In genomic region chr11:88849284-88849683, GRCm38 (mm10) we compare ENCODE assay signal across 9 mouse cellular contexts. TPM values are rescaled to one million over a fixed set of nuclear protein-coding genes. Genes with fewer than 3 reads are reported as not detected.
DNase-seq lines count a peak whose midpoint lies in the region; ATAC-seq and TF ChIP-seq lines count a peak whose summit lies in the region.
"Had no signal": no experiment of that assay in that cellular context is flagged by ENCODE, and none has a peak within 500 bp of the region (broad histone marks: within the 10 kb centered on the region; RNA-seq: fewer than 3 reads in every experiment).

No protein-coding gene starts in this region.

- H3K4me3 ChIP-seq in hindbrain, embryonic 12.5 days = no peak overlapping the region
- no peak overlapping the region for H3K4me3 ChIP-seq in hindbrain, embryonic 16.5 days (ENCODE audit: low read length)
- peak overlapping the region; percentile 27 for H3K4me3 ChIP-seq in heart, adult 2 months
- no peak overlapping the region for H3K4me3 ChIP-seq in kidney, embryonic 16.5 days (ENCODE audit: low read length)
- H3K4me3 ChIP-seq: megakaryocyte, embryonic 14.5 days had no signal

- H3K79me2 ChIP-seq in heart, adult 2 months (replicated peaks; ENCODE audit: control insufficient read depth, insufficient read depth, low read length) = peaks cover 1% of the 10 kb centered on the region; the same call in 1 of the 2 replicates

- intact Hi-C loops in heart, adult 2 months (cut with DNase I) = loop anchor here (1.0 to 5.0 kb wide), 4 partner anchors 14 to 106 kb away; partner anchors contain the start of gene Scpep1

- peaks cover 27% of the 10 kb centered on the region for H3K4me1 ChIP-seq in hindbrain, embryonic 12.5 days
- H3K4me1 ChIP-seq in hindbrain, embryonic 16.5 days (ENCODE audit: control insufficient read depth, insufficient read depth, low read depth, low read length) = peaks cover 10% of the 10 kb centered on the region
- H3K4me1 ChIP-seq in heart, adult 2 months (ENCODE audit: control insufficient read depth, insufficient read depth, low read length) = peaks cover 19% of the 10 kb centered on the region
- H3K4me1 ChIP-seq in kidney, embryonic 16.5 days (ENCODE audit: insufficient read depth, low read length) = peaks cover 30% of the 10 kb centered on the region

- no peaks in the 10 kb centered on the region for H3K27me3 ChIP-seq in hindbrain, embryonic 12.5 days
- H3K27me3 ChIP-seq in hindbrain, embryonic 16.5 days (replicated peaks; ENCODE audit: control insufficient read depth, insufficient read depth, low read length) = no peaks in the 10 kb centered on the region
- H3K27me3 ChIP-seq in heart, adult 2 months (ENCODE audit: control insufficient read depth, insufficient read depth, low read length) = no peaks in the 10 kb centered on the region
- H3K27me3 ChIP-seq in kidney, embryonic 16.5 days (ENCODE audit: insufficient read depth, low read length) = no peaks in the 10 kb centered on the region
- H3K27me3 ChIP-seq: megakaryocyte, embryonic 14.5 days had no signal

- H3K9me3 ChIP-seq in hindbrain, embryonic 12.5 days (replicated peaks) = no peaks in the 10 kb centered on the region
- no peaks in the 10 kb centered on the region for H3K9me3 ChIP-seq in hindbrain, embryonic 16.5 days (ENCODE audit: control insufficient read depth, low read length)
- no peaks in the 10 kb centered on the region for H3K9me3 ChIP-seq in kidney, embryonic 16.5 days (ENCODE audit: low read length)
- H3K9me3 ChIP-seq: megakaryocyte, embryonic 14.5 days had no signal

- TF ChIP-seq POLR2A in heart, adult 2 months (IDR thresholded peaks at IDR 0.05; ENCODE audit: insufficient read depth, low read depth, low read length) = peak; percentile 52; the same call in 1 of the 2 replicates

- TF ChIP-seq EP300 in heart, adult 2 months (IDR thresholded peaks at IDR 0.05; ENCODE audit: insufficient read depth, low read depth, low read length) = peak; percentile 93

- ATAC-seq in hindbrain, embryonic 12.5 days (ENCODE audit: low FRiP score) = no peak
- ATAC-seq in hindbrain, embryonic 16.5 days = no peak
- no peak for ATAC-seq in kidney, embryonic 16.5 days (ENCODE audit: low FRiP score, low TSS enrichment)
- ATAC-seq in CD4-positive, CD25-positive, alpha-beta regulatory T cell, adult 4 months = no peak

- H3K4me2 ChIP-seq in hindbrain, embryonic 12.5 days (replicated peaks) = no peak overlapping the region
- no peak overlapping the region for H3K4me2 ChIP-seq in hindbrain, embryonic 16.5 days (ENCODE audit: low read length)
- H3K4me2 ChIP-seq in kidney, embryonic 16.5 days (replicated peaks; ENCODE audit: low read depth, low read length) = no peak overlapping the region

- H3K9ac ChIP-seq in hindbrain, embryonic 12.5 days = 0 out of 2 replicates have a peak overlapping the region, but pooled peaks have one; percentile 18
- no peak overlapping the region for H3K9ac ChIP-seq in hindbrain, embryonic 16.5 days (ENCODE audit: low read depth, low read length)
- H3K9ac ChIP-seq in heart, adult 2 months (ENCODE audit: low read depth, low read length) = peak overlapping the region; percentile 17
- 0 out of 2 replicates have a peak overlapping the region, but pooled peaks have one; percentile 35 for H3K9ac ChIP-seq in kidney, embryonic 16.5 days (replicated peaks; ENCODE audit: low read length)

- DNase-seq in cerebellum, adult 18-20 months = peak; percentile 64 to 69
- DNase-seq in heart, adult 2 months = peak; percentile 79 to 87
- DNase-seq in lung, postnatal 10 days = peak; percentile 57
- DNase-seq in embryo, embryonic 10.5 days (ENCODE audit: low spot score) = no peak

- peaks cover 15% of the 10 kb centered on the region for H3K36me3 ChIP-seq in hindbrain, embryonic 12.5 days
- peaks cover 13% of the 10 kb centered on the region for H3K36me3 ChIP-seq in hindbrain, embryonic 16.5 days (ENCODE audit: control insufficient read depth, insufficient read depth, low read length)
- peaks cover 9% of the 10 kb centered on the region for H3K36me3 ChIP-seq in heart, adult 2 months (ENCODE audit: control insufficient read depth, insufficient read depth, low read length)
- peaks cover 14% of the 10 kb centered on the region for H3K36me3 ChIP-seq in kidney, embryonic 16.5 days (ENCODE audit: insufficient read depth, low read length)

- 78% methylated on average over 8 of the region's 8 CpGs for WGBS in hindbrain, embryonic 12.5 days
- 55% methylated on average over 8 of the region's 8 CpGs for WGBS in hindbrain, embryonic 16.5 days
- 15% methylated on average over 8 of the region's 8 CpGs for WGBS in heart, adult 2 months
- WGBS in kidney, embryonic 16.5 days = 68% methylated on average over 8 of the region's 8 CpGs

- no peak overlapping the region for H3K27ac ChIP-seq in hindbrain, embryonic 12.5 days
- H3K27ac ChIP-seq in hindbrain, embryonic 16.5 days (ENCODE audit: low read depth, low read length) = no peak overlapping the region
- H3K27ac ChIP-seq in heart, adult 2 months = peak overlapping the region; percentile 89
- H3K27ac ChIP-seq in kidney, embryonic 16.5 days (ENCODE audit: low read length) = peak overlapping the region; percentile 5; the same call in 1 of the 2 replicates

- no peak for TF ChIP-seq CTCF in heart, adult 2 months (IDR thresholded peaks at IDR 0.05)

RNA-seq across cellular contexts. Expression of gene Akap1, which starts 15.1 kb away (rescaled TPM):
- polyA plus RNA-seq in hindbrain, embryonic 12.5 days (2016; fragmentation: Nextera tagmentation; extraction: Ambion mirVana) = 21.8 and 22.3 TPM in 2 replicates
- 28.5 and 33.2 TPM in 2 replicates for polyA plus RNA-seq in hindbrain, embryonic 16.5 days (2015; fragmentation: Nextera tagmentation; extraction: Ambion mirVana)
- 100 to 1,000 TPM; 140 to 141 TPM for total RNA-seq in heart, adult 2 months (2021)
- polyA plus RNA-seq in heart, adult 2 months (2012; rRNA removed) = 125 and 178 TPM in 2 replicates
- 23.7 and 24.3 TPM in 2 replicates for polyA plus RNA-seq in kidney, embryonic 16.5 days (2015; fragmentation: Nextera tagmentation; extraction: Ambion mirVana)
- polyA plus RNA-seq in CD4-positive, CD25-positive, alpha-beta regulatory T cell, adult 4 months (2017; shearing (Covaris generic)) = 1 to 10 TPM; 1.3 to 1.6 TPM

Comparison
In these comparisons a context has a peak if more than half of its experiments do, and no peak if none do; other contexts are left out.
1. H3K27ac ChIP-seq: peak in heart, adult 2 months (single experiment) and kidney, embryonic 16.5 days (single experiment); none in hindbrain, embryonic 12.5 days (single experiment) and hindbrain, embryonic 16.5 days (single experiment).